Mouse (Mus musculus) neural tube, embryonic 14.5 days (tissue): Measurements from ENCODE around the gene Tspan9. TPM values are rescaled to one million over a fixed set of nuclear protein-coding genes. Genes with fewer than 3 reads are reported as not detected.

Source experiments
- ATAC-seq: fragments of 200-750 bp; cut with Nextera tagmentation; 2 replicates; pipeline ENCODE4 v1.8.0; 2017; ENCODE audit warnings: low read depth, mild to moderate bottlenecking, moderate TSS enrichment, moderate library complexity
- H3K27ac ChIP-seq: fragments of 300-500 bp; sonication (generic); 2 replicates; pipeline ENCODE4 v1.5.1; 2014; ENCODE audit warnings: low read depth, mild to moderate bottlenecking, control low read depth, low read length, moderate library complexity, mixed read lengths
- H3K27me3 ChIP-seq: fragments of 300-500 bp; sonication (generic); 2 replicates; pipeline ENCODE4 v1.6.1; 2014; ENCODE audit warnings: low read length; ENCODE audit not compliant: control insufficient read depth, insufficient read depth
- H3K36me3 ChIP-seq: fragments of 300-500 bp; sonication (generic); 2 replicates; pipeline ENCODE4 v1.6.1; 2014; ENCODE audit warnings: low read length, mixed read lengths; ENCODE audit not compliant: control insufficient read depth, insufficient read depth
- H3K4me1 ChIP-seq: fragments of 300-500 bp; sonication (generic); 2 replicates; pipeline ENCODE4 v1.6.1; 2014; ENCODE audit warnings: low read length; ENCODE audit not compliant: control insufficient read depth, insufficient read depth
- H3K4me2 ChIP-seq: fragments of 300-500 bp; sonication (generic); 2 replicates; pipeline ENCODE4 v1.6.1; 2014; ENCODE audit warnings: mild to moderate bottlenecking, low read depth, low read length, control low read depth
- H3K4me3 ChIP-seq: fragments of 300-500 bp; sonication (generic); 2 replicates; pipeline ENCODE4 v1.5.1; 2014; ENCODE audit warnings: low read depth, low read length, control low read depth, mixed read lengths
- H3K9ac ChIP-seq: fragments of 300-500 bp; sonication (generic); replicated peaks from 2 replicates; pipeline ENCODE4 v1.6.1; 2014; ENCODE audit warnings: low read depth, mild to moderate bottlenecking, control low read depth, low read length, mixed read lengths
- H3K9me3 ChIP-seq: fragments of 300-500 bp; sonication (generic); 2 replicates; pipeline ENCODE4 v1.6.1; 2016; ENCODE audit warnings: low read length; ENCODE audit not compliant: control insufficient read depth
- WGBS: fragments of 180-500 bp; shearing (Covaris S2); extraction: QIAGEN DNeasy Blood & Tissue Kit; methylation state at CpG from one replicate; pipeline ENCODE4 v1.1.7; 2014; 5-methylcytosine and 5-hydroxymethylcytosine counted together
- polyA plus RNA-seq: library from polyadenylated mRNA; unstranded; fragments of >200 nt; fragmentation: Nextera tagmentation; extraction: Ambion mirVana; gene quantifications from 2 replicates; pipeline ENCODE4 v1.2.1, GENCODE M21; 2014

Gene Tspan9
- polyA plus RNA-seq, 1 experiment from 2014 or later = 32.1 TPM

- Histone ChIP-seq H3K9ac (no peak overlapping the region), H3K4me1 (0 out of 2 replicates have a peak, but pooled peaks cover 4% of the 10 kb centered on the region), H3K36me3 (no peaks in the 10 kb centered on the region), H3K27me3 (no peaks in the 10 kb centered on the region), H3K27ac (no peak overlapping the region), H3K4me3 (no peak overlapping the region), H3K4me2 (no peak overlapping the region), H3K9me3 (no peaks in the 10 kb centered on the region)
- ATAC-seq = no peak
- WGBS = 93% methylated on average over 6 of the region's 6 CpGs
These were observed 15.7 kb upstream of the Tspan9 start for GRCm38 (mm10) chr6:128159092-128159491.

- Histone ChIP-seq H3K27me3 (no peaks in the 10 kb centered on the region), H3K27ac (no peak overlapping the region), H3K4me3 (no peak overlapping the region), H3K36me3 (no peaks in the 10 kb centered on the region), H3K4me2 (peak overlapping the region; percentile 19; the same call in 1 of the 2 replicates), H3K9ac (no peak overlapping the region), H3K9me3 (no peaks in the 10 kb centered on the region), H3K4me1 (0 out of 2 replicates have a peak, but pooled peaks cover 4% of the 10 kb centered on the region)
- 39% methylated on average over 12 of the region's 12 CpGs for WGBS
- ATAC-seq = no peak
These were observed 14.6 kb upstream of the Tspan9 start for GRCm38 (mm10) chr6:128158031-128158430.

GRCm38 (mm10) chr6:128156476-128156875 lies 13.1 kb upstream of the Tspan9 start:
- H3K9ac ChIP-seq = no peak overlapping the region

GRCm38 (mm10) chr6:128155935-128156334 lies 12.5 kb upstream of the Tspan9 start:
- Histone ChIP-seq H3K9ac (no peak overlapping the region), H3K4me1 (0 out of 2 replicates have a peak, but pooled peaks cover 4% of the 10 kb centered on the region), H3K9me3 (no peaks in the 10 kb centered on the region), H3K27ac (no peak overlapping the region), H3K4me2 (no peak overlapping the region), H3K27me3 (no peaks in the 10 kb centered on the region), H3K4me3 (no peak overlapping the region), H3K36me3 (no peaks in the 10 kb centered on the region)
- ATAC-seq = no peak
- 81% methylated on average over 2 of the region's 2 CpGs for WGBS

More at GRCm38 (mm10) chr6:128156476-128156875, 13.1 kb upstream of the Tspan9 start:
- Histone ChIP-seq H3K4me3 (no peak overlapping the region), H3K27me3 (no peaks in the 10 kb centered on the region), H3K9me3 (no peaks in the 10 kb centered on the region), H3K36me3 (no peaks in the 10 kb centered on the region), H3K27ac (no peak overlapping the region), H3K4me1 (0 out of 2 replicates have a peak, but pooled peaks cover 4% of the 10 kb centered on the region), H3K4me2 (no peak overlapping the region)
- no peak for ATAC-seq
- WGBS = 78% methylated on average over 4 of the region's 4 CpGs

- no peaks in the 10 kb centered on the region for H3K9me3 ChIP-seq
- ATAC-seq = no peak
- no peaks in the 10 kb centered on the region for H3K27me3 ChIP-seq
- H3K36me3 ChIP-seq = no peaks in the 10 kb centered on the region
- no peak overlapping the region for H3K9ac ChIP-seq
- 60% methylated on average over 6 of the region's 6 CpGs for WGBS
- H3K4me3 ChIP-seq = no peak overlapping the region
- 0 out of 2 replicates have a peak, but pooled peaks cover 6% of the 10 kb centered on the region for H3K4me1 ChIP-seq
- H3K27ac ChIP-seq = no peak overlapping the region
- no peak overlapping the region for H3K4me2 ChIP-seq
These were observed 2.4 kb upstream of the Tspan9 start for GRCm38 (mm10) chr6:128145765-128146164.

GRCm38 (mm10) chr6:128142369-128143278 lies 770 bp downstream of the Tspan9 start:
- Histone ChIP-seq H3K9ac (peak overlapping the region; percentile 82), H3K27me3 (no peaks in the 10 kb centered on the region), H3K4me2 (peak overlapping the region; percentile 90), H3K4me3 (peak overlapping the region; percentile 66), H3K4me1 (0 out of 2 replicates have a peak, but pooled peaks cover 6% of the 10 kb centered on the region), H3K36me3 (no peaks in the 10 kb centered on the region), H3K27ac (no peak overlapping the region), H3K9me3 (no peaks in the 10 kb centered on the region)
- peak; percentile 57 for ATAC-seq
- 4% methylated on average over 20 of the region's 20 CpGs for WGBS

- WGBS = 70% methylated on average over 6 of the region's 6 CpGs
These were observed 2.7 kb downstream of the Tspan9 start for GRCm38 (mm10) chr6:128140724-128141123.

GRCm38 (mm10) chr6:128137855-128138254 lies 5.5 kb downstream of the Tspan9 start:
- Histone ChIP-seq H3K4me1 (0 out of 2 replicates have a peak, but pooled peaks cover 3% of the 10 kb centered on the region), H3K9ac (no peak overlapping the region), H3K27me3 (no peaks in the 10 kb centered on the region), H3K27ac (no peak overlapping the region), H3K4me3 (no peak overlapping the region), H3K9me3 (no peaks in the 10 kb centered on the region), H3K4me2 (no peak overlapping the region), H3K36me3 (no peaks in the 10 kb centered on the region)
- 85% methylated on average over 4 of the region's 4 CpGs for WGBS
- no peak for ATAC-seq

More at GRCm38 (mm10) chr6:128140724-128141123, 2.7 kb downstream of the Tspan9 start:
- H3K36me3 ChIP-seq = no peaks in the 10 kb centered on the region
- no peak for ATAC-seq
- H3K4me1 ChIP-seq = 0 out of 2 replicates have a peak, but pooled peaks cover 6% of the 10 kb centered on the region
- H3K4me3 ChIP-seq = no peak overlapping the region
- H3K9me3 ChIP-seq = no peaks in the 10 kb centered on the region
- no peak overlapping the region for H3K9ac ChIP-seq
- no peaks in the 10 kb centered on the region for H3K27me3 ChIP-seq
- no peak overlapping the region for H3K27ac ChIP-seq
- no peak overlapping the region for H3K4me2 ChIP-seq

GRCm38 (mm10) chr6:128136654-128137053 lies 6.7 kb downstream of the Tspan9 start:
- no peaks in the 10 kb centered on the region for H3K27me3 ChIP-seq
- no peaks in the 10 kb centered on the region for H3K9me3 ChIP-seq
- H3K4me2 ChIP-seq = no peak overlapping the region
- no peaks in the 10 kb centered on the region for H3K4me1 ChIP-seq
- H3K27ac ChIP-seq = no peak overlapping the region
- H3K36me3 ChIP-seq = no peaks in the 10 kb centered on the region
- no peak overlapping the region for H3K9ac ChIP-seq
- WGBS = 89% methylated on average over 3 of the region's 3 CpGs
- H3K4me3 ChIP-seq = no peak overlapping the region
- ATAC-seq = no peak
